Comparison of ENCODE assay signal across 23 mouse cellular contexts in genomic region chr9:64520747-64521283, GRCm38 (mm10).
A peak's percentile ranks its signal among the peaks of the same experiment; 100 is the strongest.
DNase-seq lines count a peak whose midpoint lies in the region; ATAC-seq and TF ChIP-seq lines count a peak whose summit lies in the region.
"Had no signal": no experiment of that assay in that cellular context is flagged by ENCODE, and none has a peak within 500 bp of the region (broad histone marks: within the 10 kb centered on the region; RNA-seq: fewer than 3 reads in every experiment).

No protein-coding gene starts in this region.

- no peaks in the 10 kb centered on the region for H3K36me3 ChIP-seq in forebrain, embryonic 13.5 days (ENCODE audit: poor library complexity, severe bottlenecking)
- no peaks in the 10 kb centered on the region for H3K36me3 ChIP-seq in forebrain, embryonic 15.5 days
- no peaks in the 10 kb centered on the region for H3K36me3 ChIP-seq in liver, adult 2 months (ENCODE audit: control insufficient read depth, insufficient read depth, low read length)
- H3K36me3 ChIP-seq in liver, embryonic 11.5 days (ENCODE audit: control insufficient read depth, insufficient read depth, low read length): no peaks in the 10 kb centered on the region
- H3K36me3 ChIP-seq in midbrain, embryonic 14.5 days (ENCODE audit: control insufficient read depth, insufficient read depth, low read length): no peaks in the 10 kb centered on the region
- no peaks in the 10 kb centered on the region for H3K36me3 ChIP-seq in heart, adult 2 months (ENCODE audit: control insufficient read depth, insufficient read depth, low read length)
- H3K36me3 ChIP-seq: embryonic facial prominence, embryonic 10.5 days; G1E; hindbrain, embryonic 10.5 days; liver, embryonic 15.5 days; lung, embryonic 15.5 days had no signal

- no peak for TF ChIP-seq CTCF in liver, adult 2 months (IDR thresholded peaks at IDR 0.05; ENCODE audit: low read depth, low read length)
- no peak for TF ChIP-seq CTCF in heart, adult 2 months (IDR thresholded peaks at IDR 0.05)

- H3K9me3 ChIP-seq in forebrain, embryonic 13.5 days (replicated peaks): no peaks in the 10 kb centered on the region
- no peaks in the 10 kb centered on the region for H3K9me3 ChIP-seq in forebrain, embryonic 15.5 days
- H3K9me3 ChIP-seq in liver, embryonic 11.5 days (ENCODE audit: control insufficient read depth, low read length): no peaks in the 10 kb centered on the region
- no peaks in the 10 kb centered on the region for H3K9me3 ChIP-seq in midbrain, embryonic 14.5 days (ENCODE audit: control insufficient read depth, low read length)
- H3K9me3 ChIP-seq: embryonic facial prominence, embryonic 10.5 days; G1E; hindbrain, embryonic 10.5 days; liver, embryonic 15.5 days; lung, embryonic 15.5 days; megakaryocyte, embryonic 14.5 days had no signal

- peaks cover 24% of the 10 kb centered on the region for H3K4me1 ChIP-seq in forebrain, embryonic 13.5 days
- peaks cover 7% of the 10 kb centered on the region for H3K4me1 ChIP-seq in forebrain, embryonic 15.5 days
- H3K4me1 ChIP-seq in liver, adult 2 months (ENCODE audit: control insufficient read depth, insufficient read depth, low read length): peaks cover 2% of the 10 kb centered on the region; the same call in 1 of the 2 replicates
- H3K4me1 ChIP-seq in liver, embryonic 11.5 days (replicated peaks; ENCODE audit: control insufficient read depth, insufficient read depth, low read length): peaks cover 2% of the 10 kb centered on the region; the same call in 1 of the 2 replicates
- H3K4me1 ChIP-seq in midbrain, embryonic 14.5 days (ENCODE audit: control insufficient read depth, insufficient read depth, low read length): 0 out of 2 replicates have a peak, but pooled peaks cover 6% of the 10 kb centered on the region
- no peaks in the 10 kb centered on the region for H3K4me1 ChIP-seq in heart, adult 2 months (ENCODE audit: control insufficient read depth, insufficient read depth, low read length)
- H3K4me1 ChIP-seq: lung, embryonic 15.5 days; megakaryocyte, embryonic 14.5 days had no signal

- peak; percentile 34 for DNase-seq in liver, adult 2 months (ENCODE audit: extremely low read depth, low read depth, low spot score)
- no peak for DNase-seq in liver, embryonic 11.5 days (ENCODE audit: low spot score)
- no peak for DNase-seq in midbrain, embryonic 14.5 days
- no peak for DNase-seq in testis, postnatal 10 days (ENCODE audit: low spot score)
- no peak for DNase-seq in heart, adult 2 months
- DNase-seq: adrenal gland, adult 2 months; B cell, adult 2 months; cerebellum, adult 9-10 months; kidney, adult 2 months; lung, postnatal 36 days; thymus, postnatal 25 days had no signal

- H3K79me2 ChIP-seq in liver, adult 2 months (ENCODE audit: control insufficient read depth, insufficient read depth, low read length): no peaks in the 10 kb centered on the region
- no peaks in the 10 kb centered on the region for H3K79me2 ChIP-seq in heart, adult 2 months (replicated peaks; ENCODE audit: control insufficient read depth, insufficient read depth, low read length)

- ATAC-seq in forebrain, embryonic 13.5 days: no peak
- ATAC-seq in forebrain, embryonic 15.5 days (replicated peaks): no peak
- no peak for ATAC-seq in liver, embryonic 11.5 days (replicated peaks; ENCODE audit: low FRiP score)
- no peak for ATAC-seq in midbrain, embryonic 14.5 days (ENCODE audit: low FRiP score, low TSS enrichment)
- ATAC-seq: inflammation-experienced regulatory T-cells, adult 6 months had no signal

- TF ChIP-seq POLR2A in liver, adult 2 months (IDR thresholded peaks at IDR 0.05; ENCODE audit: extremely low read depth, insufficient read depth, low read length): no peak
- TF ChIP-seq POLR2A in heart, adult 2 months (IDR thresholded peaks at IDR 0.05; ENCODE audit: insufficient read depth, low read depth, low read length): no peak

- WGBS in forebrain, embryonic 13.5 days: 24% methylated on average over 4 of the region's 4 CpGs
- 32% methylated on average over 4 of the region's 4 CpGs for whole genome bisulfite sequencing in forebrain, embryonic 15.5 days
- 55% methylated on average over 4 of the region's 4 CpGs for WGBS in liver, adult 2 months
- 61% methylated on average over 4 of the region's 4 CpGs for whole genome bisulfite sequencing in liver, embryonic 11.5 days
- 36% methylated on average over 4 of the region's 4 CpGs for WGBS in midbrain, embryonic 14.5 days
- WGBS in heart, adult 2 months: 77% methylated on average over 4 of the region's 4 CpGs

- H3K4me3 ChIP-seq in forebrain, embryonic 13.5 days: no peak overlapping the region
- H3K4me3 ChIP-seq in forebrain, embryonic 15.5 days: no peak overlapping the region
- no peak overlapping the region for H3K4me3 ChIP-seq in liver, adult 2 months (ENCODE audit: insufficient read depth, low read depth, low read length)
- no peak overlapping the region for H3K4me3 ChIP-seq in liver, embryonic 11.5 days (ENCODE audit: low read depth, low read length)
- no peak overlapping the region for H3K4me3 ChIP-seq in midbrain, embryonic 14.5 days (replicated peaks; ENCODE audit: low read depth, low read length)
- H3K4me3 ChIP-seq in heart, adult 2 months: no peak overlapping the region
- H3K4me3 ChIP-seq: embryonic facial prominence, embryonic 10.5 days; hindbrain, embryonic 10.5 days; liver, embryonic 15.5 days; lung, embryonic 15.5 days; megakaryocyte, embryonic 14.5 days had no signal

- H3K27me3 ChIP-seq in forebrain, embryonic 13.5 days: 0 out of 2 replicates have a peak, but pooled peaks cover 6% of the 10 kb centered on the region
- H3K27me3 ChIP-seq in forebrain, embryonic 15.5 days: no peaks in the 10 kb centered on the region
- no peaks in the 10 kb centered on the region for H3K27me3 ChIP-seq in liver, adult 2 months (ENCODE audit: control insufficient read depth, insufficient read depth, low read length)
- peaks cover 4% of the 10 kb centered on the region; the same call in 1 of the 2 replicates for H3K27me3 ChIP-seq in liver, embryonic 11.5 days (replicated peaks; ENCODE audit: control insufficient read depth, insufficient read depth, low read length)
- H3K27me3 ChIP-seq in midbrain, embryonic 14.5 days (ENCODE audit: control insufficient read depth, insufficient read depth, low read length): no peaks in the 10 kb centered on the region
- no peaks in the 10 kb centered on the region for H3K27me3 ChIP-seq in heart, adult 2 months (ENCODE audit: control insufficient read depth, insufficient read depth, low read length)
- H3K27me3 ChIP-seq: CH12.LX; lung, embryonic 15.5 days had no signal

- peak overlapping the region; percentile 15; the same call in 1 of the 2 replicates for H3K27ac ChIP-seq in forebrain, embryonic 13.5 days
- no peak overlapping the region for H3K27ac ChIP-seq in forebrain, embryonic 15.5 days (replicated peaks)
- H3K27ac ChIP-seq in liver, adult 2 months (replicated peaks; ENCODE audit: insufficient read depth, low read depth, low read length): peak overlapping the region; percentile 87
- no peak overlapping the region for H3K27ac ChIP-seq in liver, embryonic 11.5 days (ENCODE audit: low read depth, low read length)
- 0 out of 2 replicates have a peak overlapping the region, but pooled peaks have one; percentile 3 for H3K27ac ChIP-seq in midbrain, embryonic 14.5 days (replicated peaks; ENCODE audit: low read depth, low read length)
- no peak overlapping the region for H3K27ac ChIP-seq in heart, adult 2 months
- H3K27ac ChIP-seq: embryonic facial prominence, embryonic 10.5 days; hindbrain, embryonic 10.5 days; kidney, postnatal 0 days; liver, embryonic 15.5 days; lung, embryonic 15.5 days had no signal

- no peak overlapping the region for H3K4me2 ChIP-seq in forebrain, embryonic 13.5 days
- H3K4me2 ChIP-seq in forebrain, embryonic 15.5 days (replicated peaks): no peak overlapping the region
- no peak overlapping the region for H3K4me2 ChIP-seq in liver, embryonic 11.5 days
- H3K4me2 ChIP-seq in midbrain, embryonic 14.5 days (ENCODE audit: low read length): no peak overlapping the region
- H3K4me2 ChIP-seq: heart, embryonic 11.5 days; liver, embryonic 15.5 days; lung, embryonic 15.5 days had no signal

- no peak for TF ChIP-seq EP300 in heart, adult 2 months (IDR thresholded peaks at IDR 0.05; ENCODE audit: insufficient read depth, low read depth, low read length)

- intact Hi-C loops in heart, adult 2 months (cut with DNase I): no loop called here

- H3K9ac ChIP-seq in forebrain, embryonic 13.5 days: no peak overlapping the region
- no peak overlapping the region for H3K9ac ChIP-seq in forebrain, embryonic 15.5 days (replicated peaks)
- H3K9ac ChIP-seq in liver, adult 2 months (ENCODE audit: low read depth, low read length): no peak overlapping the region
- no peak overlapping the region for H3K9ac ChIP-seq in liver, embryonic 11.5 days (ENCODE audit: low read depth, low read length)
- no peak overlapping the region for H3K9ac ChIP-seq in midbrain, embryonic 14.5 days (replicated peaks; ENCODE audit: low read length)
- no peak overlapping the region for H3K9ac ChIP-seq in heart, adult 2 months (ENCODE audit: low read depth, low read length)
- H3K9ac ChIP-seq: liver, embryonic 15.5 days; lung, embryonic 15.5 days had no signal

Comparison
In these comparisons a context has a peak if more than half of its experiments do, and no peak if none do; other contexts are left out.
1. H3K27ac ChIP-seq: peak in forebrain, embryonic 13.5 days (single experiment), liver, adult 2 months (single experiment) and midbrain, embryonic 14.5 days (single experiment); none in forebrain, embryonic 15.5 days (single experiment), liver, embryonic 11.5 days (single experiment) and heart, adult 2 months (single experiment).